Mouse (Mus musculus) layer of hippocampus, postnatal 10 days (tissue): Measurements from ENCODE around the gene Cald1. TPM values are rescaled to one million over a fixed set of nuclear protein-coding genes. Genes with fewer than 3 reads are reported as not detected.
A peak's percentile ranks its signal among the peaks of the same experiment; 100 is the strongest.

ENCODE experiments used
- DNase-seq, 2 experiments: peaks; one replicate each; pipeline ENCODE4 v3.0.0; 2021; ENCODE audit warnings: low spot score in 2 of 2
- total RNA-seq, 2 experiments: library from RNA; stranded (reverse); gene quantifications; 2 replicates each; pipeline ENCODE4 v1.2.3; 2021

The Cald1 gene
- total RNA-seq, 2 experiments from 2014 or later = 37.5 to 38.7 TPM

DNA sequence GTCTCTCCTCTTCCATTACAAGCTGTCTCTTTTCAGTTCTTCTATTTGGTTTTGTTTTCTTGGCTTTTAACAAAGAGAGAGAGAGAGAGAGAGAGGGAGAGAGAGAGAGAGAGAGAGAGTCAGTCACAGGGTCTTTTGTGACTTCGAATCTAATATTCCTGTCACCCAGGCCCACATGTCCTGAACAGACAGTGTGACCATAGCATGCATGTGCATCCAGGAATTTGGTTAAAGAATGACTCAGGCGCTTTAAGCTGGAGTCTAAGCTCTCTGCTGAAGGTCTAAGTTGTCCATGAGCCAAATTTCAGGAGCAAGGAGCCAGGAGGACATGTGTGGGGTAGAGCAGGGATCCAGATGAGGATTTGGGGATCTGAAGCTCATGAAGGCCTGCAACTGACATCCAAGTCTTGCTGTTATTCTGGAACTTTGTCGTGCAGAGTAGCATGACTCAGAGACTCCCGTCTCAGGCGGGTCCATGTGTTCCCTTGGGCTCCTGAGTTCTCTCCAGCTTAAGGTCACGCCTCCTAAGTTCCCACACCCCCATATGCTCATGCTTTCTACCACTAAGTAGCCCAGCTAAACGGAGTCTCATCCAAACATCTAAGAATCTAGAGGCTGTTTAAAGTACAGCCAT, 152.3 kb downstream of the Cald1 start:
- DNase-seq = no peak

DNA sequence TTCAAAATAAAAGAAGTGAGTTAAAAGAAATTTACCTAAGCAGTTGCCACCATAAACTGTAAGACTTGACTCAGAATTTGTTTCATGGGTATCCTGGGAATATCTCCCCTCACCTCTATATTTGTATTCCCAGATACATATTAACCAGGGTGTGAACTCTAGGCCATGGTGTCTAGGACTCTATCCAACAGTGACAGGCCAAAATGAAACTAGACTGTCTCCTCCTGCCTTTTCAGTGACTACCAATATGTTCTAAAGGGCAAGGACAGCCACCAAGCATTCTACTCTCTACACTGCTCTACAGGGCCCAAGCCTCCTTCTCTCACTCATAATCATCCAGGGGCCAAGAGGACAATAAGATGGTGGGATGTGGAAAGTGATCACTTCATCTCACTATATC, 153.3 kb downstream of the Cald1 start:
- no peak for DNase-seq

DNA sequence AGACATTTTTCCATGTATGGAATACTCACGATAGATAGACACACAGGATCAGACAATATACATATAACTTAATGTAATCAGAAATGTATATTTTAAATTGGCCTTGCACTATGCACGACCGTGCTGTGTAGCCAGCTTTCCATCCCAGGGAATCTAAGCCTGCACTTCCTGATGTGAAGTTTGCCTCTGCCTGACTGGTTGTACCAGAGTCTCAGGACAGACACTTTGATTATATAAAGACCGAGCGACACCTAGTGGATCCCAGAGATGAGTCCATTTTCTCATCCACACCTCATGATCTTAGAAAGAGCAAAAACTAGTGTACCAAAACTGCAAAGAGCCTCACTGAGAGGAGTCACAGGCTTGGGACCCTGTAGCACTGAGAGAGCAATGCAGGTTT, 156.1 kb downstream of the Cald1 start:
- DNase-seq = peak; percentile 61 to 68

DNA sequence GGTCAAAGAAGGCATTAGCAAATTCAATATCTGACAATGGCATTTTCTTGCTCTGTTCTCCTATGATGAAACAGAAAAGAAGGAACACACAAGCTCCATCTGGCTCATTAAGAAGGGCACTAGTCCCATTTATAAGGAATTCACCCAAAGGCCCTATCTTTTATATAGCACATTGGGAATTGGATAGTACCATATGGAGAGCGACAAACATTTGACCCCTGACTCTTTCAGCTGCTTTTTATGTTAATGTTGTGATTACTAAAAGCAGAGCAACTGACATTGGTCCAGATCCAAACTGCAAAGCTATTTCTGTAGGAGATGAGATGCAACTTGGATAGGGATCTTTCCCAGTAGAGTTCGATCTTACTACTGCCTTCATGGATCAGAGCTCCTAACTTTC, 160.0 kb downstream of the Cald1 start:
- no peak for DNase-seq

DNA sequence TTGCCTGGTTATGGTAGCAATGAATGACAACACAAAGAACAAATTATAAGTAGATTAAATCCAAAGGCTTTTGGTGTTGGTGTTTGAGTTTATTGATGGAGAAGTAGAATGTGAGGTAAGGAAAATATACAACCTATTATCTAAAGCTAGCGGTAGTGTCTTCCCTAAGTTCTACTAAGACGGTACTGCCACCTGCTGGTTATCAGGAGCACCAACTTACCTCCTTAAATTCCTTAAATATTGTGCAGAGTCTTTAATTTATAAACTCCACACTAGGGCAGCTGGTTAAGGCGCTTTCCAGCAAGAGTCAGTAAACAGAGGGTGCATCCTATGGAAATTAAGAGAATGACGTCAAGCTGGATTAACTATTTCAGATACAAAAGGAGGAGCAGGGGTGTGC, 161.7 kb downstream of the Cald1 start:
- DNase-seq = peak; percentile 31 to 50

DNA sequence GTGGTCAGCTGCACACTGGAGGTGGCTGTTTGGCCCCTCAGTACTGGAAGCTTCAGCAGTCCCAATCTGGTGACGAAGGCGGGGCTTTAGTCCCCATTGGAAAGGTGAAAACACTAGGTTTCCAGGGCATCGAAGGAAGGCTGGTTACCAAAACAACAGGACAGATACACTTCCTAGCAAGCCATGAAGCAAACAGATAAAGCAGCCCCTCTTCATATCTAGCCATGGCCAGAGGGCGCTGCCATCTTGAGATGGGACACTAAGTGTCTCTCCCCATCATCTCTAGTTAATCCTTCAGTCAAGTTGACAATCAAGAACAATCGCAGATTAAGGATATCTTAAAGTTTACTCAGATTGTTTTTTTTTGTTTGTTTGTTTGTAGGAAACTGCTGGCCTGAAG, 167.4 kb downstream of the Cald1 start:
- DNase-seq = no peak

DNA sequence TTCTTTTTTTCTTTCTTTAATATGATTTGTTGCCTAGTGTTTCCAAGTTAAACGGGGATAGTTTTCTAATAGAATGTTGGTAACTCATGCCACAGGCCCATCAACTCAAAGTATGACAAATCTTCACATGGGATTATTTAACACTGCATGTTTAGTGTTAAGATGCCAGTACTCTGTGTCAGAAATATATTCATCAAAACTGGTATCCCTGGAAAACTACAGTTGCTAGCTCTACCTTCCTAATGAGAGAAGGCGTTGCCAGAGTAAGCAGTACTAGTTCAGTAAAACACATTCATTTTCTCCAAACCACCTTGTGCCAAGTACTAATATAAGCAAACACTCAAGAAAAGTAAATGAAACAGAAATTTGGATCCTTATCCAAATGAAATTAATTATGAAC, 171.7 kb downstream of the Cald1 start:
- no peak for DNase-seq

DNA sequence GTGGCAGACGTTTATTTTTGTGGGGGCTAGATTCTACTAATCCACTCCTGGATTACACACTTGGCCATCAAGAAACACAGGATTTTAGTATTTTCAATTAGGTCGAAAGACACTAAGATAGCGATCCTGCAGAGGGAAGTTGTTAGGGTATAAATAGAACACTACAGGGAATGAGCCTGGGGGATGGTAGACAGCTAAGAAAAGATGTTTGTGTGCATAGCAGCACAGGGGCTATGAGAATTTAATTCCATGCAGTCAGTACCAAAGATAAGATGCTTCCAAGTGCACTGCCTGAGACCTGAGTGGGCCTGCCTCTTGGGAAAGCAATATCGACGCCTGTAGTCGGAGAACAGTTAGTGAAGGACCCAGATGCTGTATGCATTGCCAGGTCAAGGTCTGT, 172.2 kb downstream of the Cald1 start:
- DNase-seq = no peak

DNA sequence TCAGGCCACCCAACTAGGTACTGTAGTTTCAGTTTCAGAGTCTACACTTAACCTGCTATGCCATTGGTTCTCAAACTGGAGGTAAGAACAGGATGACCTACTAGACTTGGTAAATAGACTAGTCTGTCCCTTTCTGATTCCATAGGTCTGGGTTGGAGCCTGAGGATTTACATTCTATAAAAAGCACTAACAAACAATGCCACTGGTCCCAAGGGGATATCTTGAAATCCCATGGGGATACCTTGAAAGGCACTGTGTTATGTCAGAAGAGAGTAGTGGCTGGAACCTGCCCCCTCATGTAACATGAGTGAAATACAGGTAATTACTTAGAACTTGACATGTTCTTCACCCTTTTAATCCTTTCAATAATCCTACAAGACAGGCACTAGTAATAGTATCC, 178.1 kb downstream of the Cald1 start:
- no peak for DNase-seq

DNA sequence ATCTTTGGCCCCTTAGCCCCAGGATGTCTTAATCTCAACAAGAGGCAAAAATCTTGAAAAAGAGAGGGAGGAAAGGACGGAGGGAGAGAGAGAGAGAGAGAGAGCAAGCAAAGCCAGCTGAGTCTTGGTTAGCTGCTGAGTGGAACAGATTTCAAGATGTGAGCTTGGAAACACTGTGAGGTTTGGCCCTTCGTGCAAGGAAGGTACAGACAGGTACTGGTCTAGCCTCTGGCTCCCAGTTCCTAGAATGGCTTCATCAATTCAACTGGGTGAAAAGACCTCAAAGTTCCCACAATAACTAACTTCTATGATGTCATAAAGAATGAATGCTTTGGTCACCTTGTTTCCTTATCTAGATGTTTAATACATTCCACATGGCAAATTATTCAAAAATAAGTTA, 178.8 kb downstream of the Cald1 start:
- no peak for DNase-seq

DNA sequence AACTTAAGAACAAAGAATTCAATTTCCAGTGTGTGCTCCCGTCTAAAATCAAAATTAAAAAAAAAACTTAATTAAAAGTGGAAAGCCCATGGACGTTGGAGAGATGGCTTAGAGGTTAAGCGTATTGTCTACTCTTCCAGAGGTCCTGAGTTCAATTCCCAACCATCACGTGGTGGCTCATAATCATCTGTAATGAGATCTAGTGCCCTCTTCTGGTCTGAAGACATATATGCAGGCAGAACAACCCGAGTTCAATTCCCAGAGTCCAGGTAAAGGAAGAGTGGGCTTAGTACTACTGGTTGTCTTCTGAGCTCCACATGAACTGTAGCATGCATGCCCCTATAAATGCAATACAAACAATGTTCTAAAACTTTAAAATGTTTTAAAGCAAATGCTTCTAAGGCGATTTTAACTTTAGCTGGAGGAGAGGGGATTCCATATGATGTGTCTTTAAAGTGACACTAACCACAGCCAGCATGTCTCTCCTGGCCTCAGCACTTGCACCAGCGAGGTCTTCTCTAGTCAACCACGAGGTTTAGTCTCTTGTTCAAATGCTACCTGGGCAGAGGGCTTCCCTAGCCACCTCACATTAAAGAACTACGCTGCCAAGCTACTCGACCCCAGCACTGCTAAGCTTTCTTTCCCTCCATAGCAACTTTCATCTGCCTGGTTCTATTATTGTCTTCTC, 179.8 kb downstream of the Cald1 start:
- no peak for DNase-seq

DNA sequence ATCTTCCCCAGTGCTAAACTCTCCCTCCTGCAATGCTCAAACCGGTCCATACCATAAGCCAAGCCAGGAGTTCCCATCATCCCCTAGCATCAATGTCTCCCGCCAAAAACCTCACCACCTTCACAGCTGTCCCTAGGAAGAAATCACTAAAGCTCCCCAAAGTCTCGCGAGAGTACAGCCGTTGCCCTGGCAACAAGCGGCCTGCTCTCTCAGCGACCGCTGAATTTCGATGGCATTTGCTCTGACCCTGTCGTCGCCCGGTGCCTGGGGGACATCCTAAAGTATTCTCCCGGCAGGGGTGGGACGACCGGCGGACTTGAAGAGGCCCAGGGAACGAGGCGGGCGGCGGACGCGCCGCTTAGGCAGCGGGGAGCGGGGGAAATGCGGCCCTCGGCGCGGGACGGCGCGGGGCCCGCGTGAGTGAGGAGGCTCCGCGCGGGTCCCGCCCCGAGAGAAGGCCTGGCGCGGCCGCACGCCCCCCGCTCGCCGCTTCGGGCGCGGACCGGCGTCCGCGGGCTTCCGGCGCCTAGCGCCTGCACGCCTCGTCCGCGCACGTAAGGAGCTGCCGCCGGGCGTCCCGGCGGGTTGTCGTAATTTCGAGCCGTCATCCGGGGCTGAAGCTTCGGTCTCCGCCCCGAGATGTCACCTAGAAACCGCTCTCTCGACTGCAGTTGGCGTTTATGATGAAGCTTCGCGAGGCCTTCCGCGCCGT, 182.1 kb downstream of the Cald1 start, which contains the start of gene Agbl3:
Gene Agbl3 (plus strand): TSS at position 202 of the 712 bp plus-strand sequence.
- DNase-seq = peak; percentile 95 to 96

DNA sequence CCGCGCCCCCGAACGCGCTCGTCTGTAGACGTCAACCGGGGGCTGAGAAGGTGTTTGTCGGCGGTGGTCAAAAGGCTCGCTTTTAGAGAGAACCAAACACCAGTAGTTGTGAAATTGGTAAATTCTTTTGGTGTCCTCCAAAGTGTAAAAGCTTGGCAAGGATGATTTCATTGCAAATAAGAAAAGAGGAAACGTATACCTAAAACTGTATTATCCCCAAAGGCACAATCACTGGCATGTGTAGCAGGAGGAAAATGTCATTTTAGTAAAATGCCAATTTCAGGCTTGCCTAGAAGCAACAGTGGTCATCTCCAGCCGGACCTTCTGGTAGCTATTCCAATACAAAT, 182.6 kb downstream of the Cald1 start:
- no peak for DNase-seq

DNA sequence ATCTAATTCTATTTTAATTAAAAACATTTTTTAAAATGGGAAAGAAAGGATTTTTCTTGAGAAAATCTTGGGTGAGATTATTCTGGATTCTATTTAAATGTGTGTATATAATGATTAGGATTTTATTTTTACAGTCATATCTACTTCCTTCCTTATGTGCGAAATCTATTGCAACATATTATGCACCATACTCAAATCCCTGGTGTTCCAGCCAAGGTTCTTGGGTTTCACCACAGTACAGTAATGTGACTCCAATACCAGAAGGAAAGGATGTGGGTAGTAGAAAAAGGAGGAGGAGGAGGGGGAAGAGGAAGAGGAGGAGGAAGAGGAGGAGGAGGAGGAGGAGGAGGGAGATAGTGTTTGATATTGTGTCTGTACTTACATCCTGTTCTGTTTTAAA, 184.2 kb downstream of the Cald1 start:
- no peak for DNase-seq

DNA sequence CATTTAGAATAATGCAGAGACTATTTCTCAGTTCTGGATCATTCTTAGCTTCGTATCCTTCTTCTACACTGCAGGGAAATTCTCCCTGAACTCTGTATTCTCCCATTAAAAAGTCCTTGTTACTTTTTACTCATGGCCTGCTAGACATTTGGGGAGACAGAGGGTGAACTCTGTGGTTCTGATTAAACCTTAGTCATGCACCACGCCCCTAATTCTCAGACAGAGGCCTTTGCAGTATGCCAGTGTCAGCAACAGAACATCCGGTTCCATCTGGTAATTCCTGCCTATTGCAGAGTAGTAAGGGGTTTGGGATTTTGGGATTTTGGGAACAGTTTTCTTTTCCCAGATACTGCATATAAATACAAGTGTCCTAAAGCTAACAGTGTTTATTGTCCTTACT, 198.6 kb downstream of the Cald1 start:
- DNase-seq = no peak

DNA sequence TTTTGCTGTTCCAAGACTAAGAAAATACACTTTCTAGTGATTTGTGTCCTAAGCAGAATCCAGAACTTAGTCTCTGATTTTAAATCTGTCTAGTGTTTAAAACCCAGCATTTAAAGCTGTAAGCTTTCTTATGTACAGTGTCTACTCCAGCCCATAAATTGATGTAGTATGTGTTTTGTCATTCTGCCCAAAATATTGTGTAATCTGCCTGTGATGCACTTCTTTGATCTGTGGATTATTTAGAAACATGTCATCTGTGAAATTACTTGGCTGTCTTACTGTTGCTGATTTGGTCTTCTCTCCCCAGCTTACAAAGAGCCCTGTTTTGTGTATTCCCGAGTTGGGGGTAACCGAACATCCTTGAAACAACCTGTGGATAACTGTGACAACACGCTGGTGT, 199.6 kb downstream of the Cald1 start:
- no peak for DNase-seq

DNA sequence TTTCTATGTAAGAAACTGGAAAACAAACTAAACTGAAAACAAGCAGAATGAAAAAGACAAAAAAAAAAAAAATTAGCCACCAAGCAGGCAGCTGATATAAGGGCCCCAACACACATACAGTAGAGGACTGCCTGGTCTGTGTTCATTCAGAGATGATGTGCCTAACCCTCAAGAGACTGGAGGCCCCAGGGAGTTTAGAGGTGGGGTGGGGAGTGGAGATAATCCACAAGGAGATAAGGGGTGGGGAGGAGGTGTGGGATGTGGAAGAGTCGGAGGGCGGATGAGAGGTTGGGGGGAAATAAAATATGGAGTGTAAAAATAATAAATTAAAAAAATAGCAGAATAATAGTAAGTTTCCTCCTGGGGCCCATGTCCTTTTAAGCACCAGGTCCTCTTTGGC, 207.3 kb downstream of the Cald1 start:
- no peak for DNase-seq

DNA sequence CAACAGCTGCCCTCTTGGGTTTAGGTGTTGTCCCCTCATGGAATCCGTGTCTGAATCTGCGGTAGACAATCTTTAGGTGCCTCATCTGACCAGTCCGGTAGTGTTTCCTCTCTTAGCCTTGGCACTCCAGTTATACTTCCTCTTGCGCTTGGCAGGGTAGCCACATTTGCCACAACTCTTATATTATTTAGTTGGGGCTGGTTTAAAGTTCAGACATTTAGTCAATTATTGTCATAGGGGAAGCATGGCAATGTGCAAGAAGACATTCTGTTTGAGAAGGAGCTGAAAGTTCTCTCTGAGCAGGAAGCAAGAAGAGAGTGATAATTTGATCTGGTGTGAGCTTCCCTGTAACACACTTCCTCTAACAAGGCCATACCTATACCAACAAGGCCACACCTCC, 212.4 kb downstream of the Cald1 start:
- no peak for DNase-seq

DNA sequence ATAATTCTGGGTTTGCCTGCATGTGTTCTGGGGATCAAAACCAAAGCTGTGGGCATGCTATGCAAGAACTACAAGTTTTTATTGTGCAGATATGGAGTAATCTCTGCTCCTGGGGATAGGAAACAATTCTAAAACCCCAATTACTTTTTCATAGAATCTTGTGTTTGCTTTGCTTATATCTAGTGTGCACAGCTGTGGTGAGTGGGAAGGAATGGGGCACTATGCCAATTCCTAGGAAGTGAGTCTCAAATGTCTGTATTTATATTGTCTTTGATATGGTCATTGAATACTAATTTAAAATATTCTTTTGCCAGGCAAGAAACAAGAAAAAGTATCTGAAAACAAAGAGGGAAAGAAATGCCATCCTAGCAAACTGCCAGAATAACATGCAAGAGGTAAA, 226.1 kb downstream of the Cald1 start:
- DNase-seq = no peak
